Mouse (Mus musculus) lung, adult 2 months (tissue): ENCODE results near the gene Slfn2.

Experiments used
- CTCF ChIP-seq: fragments of 200-500 bp; IDR thresholded peaks from 2 replicates; pipeline ENCODE4 v1.5.1; 2011; ENCODE audit warnings: mild to moderate bottlenecking, low read length, control low read depth; ENCODE audit not compliant: insufficient read depth
- POLR2A ChIP-seq: fragments of 200-500 bp; IDR thresholded peaks from 2 replicates; pipeline ENCODE4 v1.6.1; 2011; ENCODE audit warnings: low read depth, mild to moderate bottlenecking, control low read depth, low read length, borderline replicate concordance; ENCODE audit errors: extremely low read depth

DNA sequence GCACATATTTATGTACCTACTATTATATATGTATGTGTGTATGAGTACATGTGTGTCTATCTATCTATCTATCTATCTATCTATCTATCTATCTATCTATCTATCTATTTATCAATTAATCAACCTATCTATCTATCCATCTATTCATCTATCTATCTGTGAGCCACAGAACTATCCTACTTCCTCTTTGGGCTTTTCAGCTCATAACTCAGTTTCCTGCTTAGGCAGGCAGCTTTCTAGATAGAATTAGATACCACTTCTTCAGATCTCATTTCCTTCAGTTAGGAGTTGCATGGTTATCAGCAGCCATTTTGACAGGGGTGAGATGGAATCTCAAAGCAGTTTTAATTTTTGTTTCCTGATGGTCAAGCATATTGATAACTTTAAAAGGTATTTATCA, 23.9 kb upstream of the Slfn2 start:
- TF ChIP-seq CTCF (no peak), POLR2A (no peak)
